Mouse (Mus musculus): ENCODE data around the gene Chchd6.

- TF ChIP-seq EP300 (IDR thresholded peaks at IDR 0.05; ENCODE audit: low read depth) = no peak
- TF ChIP-seq CTCF (IDR thresholded peaks at IDR 0.05; ENCODE audit: low read depth) = no peak
Observed at GRCm38 (mm10) chr6:89404964-89405363, 190.5 kb downstream of the Chchd6 start.
